Mouse (Mus musculus) gastrocnemius, postnatal 14 days (tissue): Measurements from ENCODE around the gene Sh3bp4. TPM values are rescaled to one million over a fixed set of nuclear protein-coding genes. Genes with fewer than 3 reads are reported as not detected.

ENCODE experiments used
- DNase-seq: peaks from one replicate; pipeline ENCODE4 v3.0.0; 2021; ENCODE audit warnings: mixed read lengths
- intact Hi-C: fragments of 180-260 bp; cut with DNase I; formaldehyde crosslinking; loops from one replicate; pipeline ENCODE4 v1.15.1; 2025; ENCODE audit warnings: low total_unique reads
- total RNA-seq, 2 experiments: library from RNA; stranded (reverse); gene quantifications; 2 replicates each; pipeline ENCODE4 v1.2.3; 2021

The Sh3bp4 gene
- total RNA-seq, 2 experiments from 2014 or later = 5.1 to 6.9 TPM

GRCm38 (mm10) chr1:89195827-89196712, 125.9 kb downstream of the Sh3bp4 start:
- intact Hi-C loops = loop anchor here (5.0 kb wide), 1 partner anchor 444 kb away; no protein-coding TSS in a partner anchor
- peak; percentile 86 for DNase-seq
